Mouse (Mus musculus): ENCODE results near the gene Lrrc10b. TPM values are rescaled to one million over a fixed set of nuclear protein-coding genes. Genes with fewer than 3 reads are reported as not detected.

The Lrrc10b gene
- 0.53 and 5.3 TPM in 2 replicates for polyA plus RNA-seq (2012; rRNA removed; ENCODE audit: low replicate concordance)

GRCm38 (mm10) chr19:10456752-10457483 lies at the start of gene Lrrc10b:
Gene Lrrc10b (minus strand): TSS chr19:10457473.

GRCm38 (mm10) chr19:10482703-10483102 lies 25.4 kb upstream of the Lrrc10b start, which contains the start of gene Ppp1r32:
Gene Ppp1r32 (minus strand): TSS chr19:10482928.

Other genes with a start within 250 kb of the Lrrc10b start
- 6.1 and 19.3 TPM in 2 replicates for gene Myrf, start 216.7 kb downstream of the Lrrc10b start, polyA plus RNA-seq (2012; rRNA removed; ENCODE audit: low replicate concordance)
- 13.0 and 13.4 TPM in 2 replicates for gene Dagla, start 152.6 kb downstream of the Lrrc10b start, polyA plus RNA-seq (2012; rRNA removed; ENCODE audit: low replicate concordance)
- 5.1 and 7.2 TPM in 2 replicates for gene Syt7, start 68.4 kb downstream of the Lrrc10b start, polyA plus RNA-seq (2012; rRNA removed; ENCODE audit: low replicate concordance)
- gene Ppp1r32, start 25.5 kb upstream of the Lrrc10b start, polyA plus RNA-seq (2012; rRNA removed; ENCODE audit: low replicate concordance), result 0.40 and 0.42 TPM in 2 replicates
- gene Cpsf7, start 67.8 kb upstream of the Lrrc10b start, polyA plus RNA-seq (2012; rRNA removed; ENCODE audit: low replicate concordance), result 32.8 and 58.4 TPM in 2 replicates
- 40.4 and 50.3 TPM in 2 replicates for gene Sdhaf2, start 68.7 kb upstream of the Lrrc10b start, polyA plus RNA-seq (2012; rRNA removed; ENCODE audit: low replicate concordance)
- 35.7 and 58.1 TPM in 2 replicates for gene Tmem216, start 98.8 kb upstream of the Lrrc10b start, polyA plus RNA-seq (2012; rRNA removed; ENCODE audit: low replicate concordance)
- gene Cyb561a3, start 119.7 kb upstream of the Lrrc10b start, polyA plus RNA-seq (2012; rRNA removed; ENCODE audit: low replicate concordance), result 39.5 and 43.1 TPM in 2 replicates
- gene Tmem138, start 119.9 kb upstream of the Lrrc10b start, polyA plus RNA-seq (2012; rRNA removed; ENCODE audit: low replicate concordance), result 10.9 and 16.8 TPM in 2 replicates
- gene Ddb1, start 147.9 kb upstream of the Lrrc10b start, polyA plus RNA-seq (2012; rRNA removed; ENCODE audit: low replicate concordance), result 162 and 243 TPM in 2 replicates
- gene Tkfc, start 148.2 kb upstream of the Lrrc10b start, polyA plus RNA-seq (2012; rRNA removed; ENCODE audit: low replicate concordance), result 18.6 and 21.7 TPM in 2 replicates
- 0.14 and 0.50 TPM in 2 replicates for gene Vwce, start 176.7 kb upstream of the Lrrc10b start, polyA plus RNA-seq (2012; rRNA removed; ENCODE audit: low replicate concordance)
- gene Pga5, start 220.6 kb upstream of the Lrrc10b start, polyA plus RNA-seq (2012; rRNA removed; ENCODE audit: low replicate concordance), result 0.64 TPM in 1 of 2 replicates, not detected in the other
- gene Vps37c, start 231.3 kb upstream of the Lrrc10b start, polyA plus RNA-seq (2012; rRNA removed; ENCODE audit: low replicate concordance), result 26.3 and 34.3 TPM in 2 replicates

All from subcutaneous adipose tissue, adult 2 months (tissue).